Mouse (Mus musculus) lung, postnatal 0 days (tissue): ENCODE data around the gene Kank1. TPM values are rescaled to one million over a fixed set of nuclear protein-coding genes. Genes with fewer than 3 reads are reported as not detected.

Source experiments
- ATAC-seq: fragments of 200-750 bp; cut with Nextera tagmentation; 2 replicates; pipeline ENCODE4 v1.8.0; 2017; ENCODE audit warnings: moderate library complexity
- DNase-seq: peaks from one replicate; pipeline ENCODE4 v3.0.0-alpha.2; 2016; ENCODE audit warnings: low spot score
- H3K27ac ChIP-seq: fragments of 300-500 bp; sonication (generic); 2 replicates; pipeline ENCODE4 v1.5.1; 2014; ENCODE audit warnings: antibody characterized with exemption, mild to moderate bottlenecking, low read length, mixed read lengths
- H3K27me3 ChIP-seq: fragments of 300-500 bp; sonication (generic); replicated peaks from 2 replicates; pipeline ENCODE4 v1.6.1; 2014; ENCODE audit warnings: low read length, mixed read lengths; ENCODE audit not compliant: insufficient read depth
- H3K36me3 ChIP-seq: fragments of 300-500 bp; sonication (generic); 2 replicates; pipeline ENCODE4 v1.6.1; 2014; ENCODE audit warnings: low read length, mixed read lengths; ENCODE audit not compliant: insufficient read depth
- H3K4me1 ChIP-seq: fragments of 300-500 bp; sonication (generic); 2 replicates; pipeline ENCODE4 v1.6.1; 2014; ENCODE audit warnings: antibody characterized with exemption, low read depth, low read length, mixed read lengths; ENCODE audit not compliant: insufficient read depth
- H3K4me2 ChIP-seq: fragments of 300-500 bp; sonication (generic); replicated peaks from 2 replicates; pipeline ENCODE4 v1.6.1; 2014; ENCODE audit warnings: low read depth, mild to moderate bottlenecking, low read length, moderate library complexity, mixed read lengths
- H3K4me3 ChIP-seq: fragments of 300-500 bp; sonication (generic); 2 replicates; pipeline ENCODE4 v1.5.1; 2014; ENCODE audit warnings: low read depth, low read length
- H3K9ac ChIP-seq: fragments of 300-500 bp; sonication (generic); replicated peaks from 2 replicates; pipeline ENCODE4 v1.6.1; 2014; ENCODE audit warnings: low read depth, mild to moderate bottlenecking
- H3K9me3 ChIP-seq: fragments of 300-500 bp; sonication (generic); 2 replicates; pipeline ENCODE4 v1.6.1; 2016; ENCODE audit warnings: low read length, mixed read lengths
- CTCF ChIP-seq: IDR thresholded peaks from 2 replicates; pipeline ENCODE4 v1.5.1; 2016; ENCODE audit warnings: antibody characterized with exemption, mild to moderate bottlenecking
- EP300 ChIP-seq: IDR thresholded peaks from 2 replicates; pipeline ENCODE4 v1.6.1; 2016; ENCODE audit warnings: antibody characterized with exemption, mild to moderate bottlenecking, control low read depth
- WGBS: fragments of 180-500 bp; shearing (Covaris S2); extraction: QIAGEN DNeasy Blood & Tissue Kit; methylation state at CpG from one replicate; pipeline ENCODE4 v1.1.7; 2014; 5-methylcytosine and 5-hydroxymethylcytosine counted together
- polyA plus RNA-seq: library from polyadenylated mRNA; unstranded; fragments of >200 nt; fragmentation: Nextera tagmentation; extraction: Ambion mirVana; gene quantifications from 2 replicates; pipeline ENCODE4 v1.2.1, GENCODE M21; 2015

The Kank1 gene
- polyA plus RNA-seq, 1 experiment from 2014 or later: 6.9 TPM

DNA sequence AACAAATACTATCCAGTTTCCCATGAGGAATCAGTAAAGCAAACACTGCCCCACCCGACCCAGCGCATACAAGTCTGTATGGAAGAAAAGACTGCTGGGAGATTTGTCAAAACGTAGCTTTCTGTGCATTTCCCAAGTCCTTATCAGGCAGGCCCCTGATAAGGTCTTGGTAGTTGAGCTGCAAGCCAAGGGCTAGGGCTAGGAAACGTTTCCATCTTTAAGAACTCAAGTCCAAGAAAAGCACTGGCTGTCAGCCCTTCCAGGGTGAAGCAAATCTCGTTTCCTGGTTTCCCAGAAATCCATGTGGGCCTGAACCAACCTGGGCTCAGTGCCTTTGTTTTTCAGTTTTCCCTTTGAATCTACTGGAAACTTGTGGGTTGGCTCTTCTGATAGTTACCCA lies 110.7 kb downstream of the Kank1 start:
- H3K27me3 ChIP-seq: 0 out of 2 replicates have a peak, but pooled peaks cover 3% of the 10 kb centered on the region

DNA sequence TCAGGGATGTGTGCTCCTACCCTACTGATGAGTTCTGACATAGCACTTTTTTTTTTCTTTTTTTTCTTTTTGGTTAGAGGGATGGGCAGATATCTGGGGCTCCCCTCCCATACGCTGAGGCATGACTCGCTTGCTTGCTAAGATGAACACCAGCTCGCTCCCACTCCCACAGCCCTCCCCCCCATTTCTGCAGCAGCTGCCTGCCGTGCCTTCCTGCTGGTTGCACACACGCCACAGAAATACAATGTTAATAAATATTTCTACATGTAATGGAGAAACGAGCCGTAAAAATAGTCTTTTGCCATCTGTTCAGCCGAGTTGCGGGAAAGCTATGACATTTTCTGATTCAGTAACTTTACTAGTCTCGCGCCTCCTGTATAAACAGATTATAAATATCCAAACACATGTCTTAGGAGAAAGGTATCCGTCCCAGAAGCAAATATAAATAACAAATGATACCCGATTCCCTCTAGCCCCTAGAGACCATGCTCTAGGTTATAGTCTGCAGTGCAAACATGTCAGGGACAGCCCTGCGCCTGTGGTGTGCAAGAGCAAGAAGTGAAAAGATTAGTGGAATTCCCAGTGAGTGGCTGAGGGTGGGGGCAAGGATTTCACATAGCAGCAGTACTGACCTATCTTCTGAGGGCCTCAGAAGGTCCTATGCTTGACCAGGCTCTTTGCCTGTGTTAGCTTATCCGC lies 114.6 kb downstream of the Kank1 start:
- Histone ChIP-seq H3K4me1 (no peaks in the 10 kb centered on the region), H3K27ac (no peak overlapping the region), H3K9me3 (no peaks in the 10 kb centered on the region), H3K36me3 (no peaks in the 10 kb centered on the region), H3K4me3 (no peak overlapping the region), H3K9ac (no peak overlapping the region), H3K27me3 (0 out of 2 replicates have a peak, but pooled peaks cover 3% of the 10 kb centered on the region), H3K4me2 (no peak overlapping the region)
- WGBS: 60% methylated on average over 15 of the region's 15 CpGs
- no peak for DNase-seq
- TF ChIP-seq CTCF: no peak
- no peak for TF ChIP-seq EP300
- no peak for ATAC-seq

More for the DNA sequence above, 110.7 kb downstream of the Kank1 start:
- H3K4me3 ChIP-seq: no peak overlapping the region
- H3K36me3 ChIP-seq: no peaks in the 10 kb centered on the region
- TF ChIP-seq CTCF: no peak
- no peak for TF ChIP-seq EP300
- DNase-seq (no peak), ATAC-seq (no peak)
- H3K9me3 ChIP-seq: no peaks in the 10 kb centered on the region
- H3K4me2 ChIP-seq: no peak overlapping the region
- H3K4me1 ChIP-seq: peaks cover 6% of the 10 kb centered on the region; the same call in 1 of the 2 replicates
- WGBS: 22% methylated on average over 5 of the region's 5 CpGs
- no peak overlapping the region for H3K9ac ChIP-seq
- H3K27ac ChIP-seq: no peak overlapping the region

DNA sequence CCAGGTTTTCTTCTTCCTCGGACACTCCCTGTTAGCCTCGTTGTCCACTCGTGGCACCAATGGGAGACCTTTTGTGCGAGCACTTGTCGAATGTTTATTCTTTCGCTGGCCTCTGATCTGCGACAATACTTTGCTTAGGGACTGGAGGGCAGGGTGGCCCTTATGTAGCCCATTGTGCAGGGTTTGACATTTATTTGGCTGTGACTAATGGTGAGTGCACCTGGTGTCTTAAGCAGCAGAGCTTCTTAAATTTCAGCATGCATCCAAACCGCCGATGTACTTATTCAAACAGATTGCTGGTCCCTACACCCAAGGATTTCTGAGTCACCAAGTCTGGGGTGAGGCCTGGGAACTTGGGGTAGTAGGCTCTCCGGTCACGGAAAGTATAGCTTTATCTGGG lies 120.3 kb downstream of the Kank1 start:
- no peak overlapping the region for H3K4me2 ChIP-seq
- peaks cover 7% of the 10 kb centered on the region; the same call in 1 of the 2 replicates for H3K27me3 ChIP-seq
- WGBS: 37% methylated on average over 11 of the region's 11 CpGs
- no peaks in the 10 kb centered on the region for H3K9me3 ChIP-seq
- no peak overlapping the region for H3K4me3 ChIP-seq
- TF ChIP-seq EP300: no peak
- no peak for TF ChIP-seq CTCF
- no peak overlapping the region for H3K9ac ChIP-seq
- H3K27ac ChIP-seq: no peak overlapping the region
- H3K36me3 ChIP-seq: no peaks in the 10 kb centered on the region
- ATAC-seq (no peak), DNase-seq (no peak)
- H3K4me1 ChIP-seq: no peaks in the 10 kb centered on the region; the same call in 1 of the 2 replicates

DNA sequence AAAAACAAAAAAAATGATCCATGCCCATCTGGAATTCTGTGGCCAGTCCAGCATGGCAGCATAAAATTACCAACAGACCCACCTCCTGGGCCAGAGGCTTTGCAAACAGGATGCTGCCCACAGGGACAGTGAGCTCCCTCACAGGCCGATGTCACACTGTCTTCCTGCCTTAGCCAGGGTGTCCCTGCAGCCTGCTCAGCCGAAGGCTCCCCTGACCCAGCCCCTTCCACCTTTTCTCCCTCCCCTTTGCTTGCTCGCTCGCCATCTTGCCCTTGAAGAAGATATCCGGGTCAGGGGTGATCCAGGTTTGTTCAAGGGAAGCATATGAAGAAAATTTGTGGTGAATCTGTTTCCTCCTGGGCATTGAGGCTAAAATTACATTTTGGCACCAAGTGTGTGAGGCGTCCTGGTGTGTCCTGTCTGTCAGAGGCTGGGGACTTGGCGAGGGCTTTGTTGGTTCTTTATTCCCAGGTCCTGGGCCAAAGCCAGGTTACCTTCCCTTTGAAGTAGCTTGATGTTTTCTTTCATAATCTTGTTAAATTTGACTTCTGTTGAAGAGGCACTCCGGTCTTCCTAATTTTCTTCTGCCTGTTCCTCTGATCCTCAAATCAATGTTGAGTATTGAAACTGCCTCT lies 121.8 kb downstream of the Kank1 start:
- Histone ChIP-seq H3K36me3 (no peaks in the 10 kb centered on the region), H3K4me1 (no peaks in the 10 kb centered on the region; the same call in 1 of the 2 replicates), H3K27ac (no peak overlapping the region), H3K9ac (no peak overlapping the region), H3K27me3 (peaks cover 7% of the 10 kb centered on the region; the same call in 1 of the 2 replicates), H3K9me3 (no peaks in the 10 kb centered on the region), H3K4me2 (no peak overlapping the region), H3K4me3 (no peak overlapping the region)
- DNase-seq (no peak), ATAC-seq (no peak)
- 46% methylated on average over 8 of the region's 8 CpGs for WGBS
- TF ChIP-seq EP300 (no peak), CTCF (no peak)

DNA sequence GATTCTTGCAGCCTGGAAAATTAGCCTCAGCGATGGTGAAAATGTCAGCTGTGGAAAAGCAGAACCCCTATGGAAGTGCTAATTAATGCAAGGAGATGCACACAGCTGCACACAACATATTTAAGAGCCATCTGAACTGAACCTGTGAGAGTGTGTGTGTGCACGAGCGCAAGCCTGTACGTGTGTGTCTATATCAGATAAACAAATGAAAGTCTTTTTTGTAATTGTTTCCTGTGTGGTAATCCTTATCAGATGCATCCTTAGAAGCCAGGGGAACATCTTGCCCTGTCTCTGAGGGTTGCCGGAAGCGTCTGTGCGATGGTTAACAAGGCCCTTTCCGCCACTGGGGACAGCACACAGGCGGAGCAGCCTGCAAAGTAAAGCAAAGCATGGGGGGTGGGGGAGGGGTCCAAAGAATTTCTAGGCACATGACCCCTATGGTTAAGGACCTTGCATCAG lies 123.8 kb downstream of the Kank1 start:
- no peaks in the 10 kb centered on the region for H3K36me3 ChIP-seq
- H3K4me1 ChIP-seq: no peaks in the 10 kb centered on the region; the same call in 1 of the 2 replicates
- no peak overlapping the region for H3K4me3 ChIP-seq
- no peak overlapping the region for H3K27ac ChIP-seq
- H3K9ac ChIP-seq: no peak overlapping the region
- peaks cover 7% of the 10 kb centered on the region; the same call in 1 of the 2 replicates for H3K27me3 ChIP-seq
- TF ChIP-seq EP300 (peak; percentile 77), CTCF (peak; percentile 36; the same call in 1 of the 2 replicates)
- H3K9me3 ChIP-seq: no peaks in the 10 kb centered on the region
- ATAC-seq: peak; percentile 67
- H3K4me2 ChIP-seq: no peak overlapping the region
- 31% methylated on average over 9 of the region's 9 CpGs for WGBS
- peak; percentile 64 for DNase-seq

DNA sequence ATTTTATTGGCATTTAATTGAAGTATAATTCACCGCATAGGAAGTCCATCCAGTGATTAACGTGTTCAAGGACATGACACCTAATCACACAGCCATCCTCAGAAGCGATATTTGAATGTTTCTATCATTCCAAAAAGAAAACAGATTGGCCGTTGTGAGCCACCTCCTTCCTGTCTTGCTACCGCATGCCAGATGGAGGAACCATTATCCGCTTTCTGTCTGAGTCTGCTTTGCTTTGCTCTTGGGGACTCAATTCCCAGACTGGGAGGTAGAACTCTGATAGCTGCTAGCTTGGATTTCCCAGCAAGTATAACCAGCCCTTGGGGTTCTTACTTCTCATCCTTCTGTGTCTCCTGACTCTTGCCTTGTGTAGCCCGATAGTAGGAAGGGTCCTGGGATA lies 125.2 kb downstream of the Kank1 start:
- Histone ChIP-seq H3K27me3 (peaks cover 7% of the 10 kb centered on the region; the same call in 1 of the 2 replicates), H3K4me2 (no peak overlapping the region), H3K9ac (no peak overlapping the region), H3K9me3 (no peaks in the 10 kb centered on the region), H3K27ac (no peak overlapping the region), H3K4me1 (no peaks in the 10 kb centered on the region; the same call in 1 of the 2 replicates), H3K4me3 (no peak overlapping the region), H3K36me3 (no peaks in the 10 kb centered on the region)
- no peak for DNase-seq
- 56% methylated on average over 7 of the region's 7 CpGs for WGBS
- ATAC-seq: no peak
- TF ChIP-seq CTCF: no peak
- no peak for TF ChIP-seq EP300
